Mouse (Mus musculus) intestine, postnatal 0 days (tissue): ENCODE measurements around the gene Spsb2. TPM values are rescaled to one million over a fixed set of nuclear protein-coding genes. Genes with fewer than 3 reads are reported as not detected.
"Not testable (repeated sequence)": the region's sequence is repeated elsewhere in the genome, so short reads cannot be mapped to it uniquely, and the experiment has no call there.

Source experiments
- ATAC-seq: fragments of 200-750 bp; cut with Nextera tagmentation; 2 replicates; pipeline ENCODE4 v1.8.0; 2017; ENCODE audit warnings: mild to moderate bottlenecking, moderate TSS enrichment, moderate library complexity
- H3K27ac ChIP-seq: fragments of 300-500 bp; sonication (generic); 2 replicates; pipeline ENCODE4 v1.5.1; 2014; ENCODE audit warnings: mild to moderate bottlenecking, low read depth, low read length, moderate library complexity
- H3K27me3 ChIP-seq: fragments of 300-500 bp; sonication (generic); replicated peaks from 2 replicates; pipeline ENCODE4 v1.6.1; 2014; ENCODE audit warnings: low read length, mixed read lengths; ENCODE audit not compliant: control insufficient read depth, insufficient read depth
- H3K36me3 ChIP-seq: fragments of 300-500 bp; sonication (generic); 2 replicates; pipeline ENCODE4 v1.6.1; 2014; ENCODE audit warnings: mild to moderate bottlenecking, moderate library complexity; ENCODE audit not compliant: control insufficient read depth, insufficient read depth
- H3K4me1 ChIP-seq: fragments of 300-500 bp; sonication (generic); replicated peaks from 2 replicates; pipeline ENCODE4 v1.6.1; 2014; ENCODE audit warnings: antibody characterized with exemption, low read length, mixed read lengths; ENCODE audit not compliant: control insufficient read depth, insufficient read depth
- H3K4me2 ChIP-seq: fragments of 300-500 bp; sonication (generic); replicated peaks from 2 replicates; pipeline ENCODE4 v1.6.1; 2014; ENCODE audit warnings: low read depth, mild to moderate bottlenecking, moderate library complexity
- H3K4me3 ChIP-seq: fragments of 300-500 bp; sonication (generic); 2 replicates; pipeline ENCODE4 v1.5.1; 2014; ENCODE audit warnings: low read depth, low read length
- H3K9ac ChIP-seq: fragments of 300-500 bp; sonication (generic); 2 replicates; pipeline ENCODE4 v1.6.1; 2014; ENCODE audit warnings: mild to moderate bottlenecking, low read depth, low read length
- H3K9me3 ChIP-seq: fragments of 300-500 bp; sonication (generic); 2 replicates; pipeline ENCODE4 v1.6.1; 2016; ENCODE audit warnings: mixed run types; ENCODE audit not compliant: control insufficient read depth
- CTCF ChIP-seq: sonication (generic); IDR thresholded peaks from 2 replicates; pipeline ENCODE4 v1.5.1; 2016; ENCODE audit warnings: low read depth, mild to moderate bottlenecking, control low read depth, antibody characterized with exemption, moderate library complexity
- WGBS: fragments of 180-500 bp; shearing (Covaris S2); extraction: QIAGEN DNeasy Blood & Tissue Kit; methylation state at CpG from one replicate; pipeline ENCODE4 v1.1.7; 2014; 5-methylcytosine and 5-hydroxymethylcytosine counted together
- polyA plus RNA-seq: library from polyadenylated mRNA; unstranded; fragments of >200 nt; fragmentation: Nextera tagmentation; extraction: Ambion mirVana; gene quantifications from 2 replicates; pipeline ENCODE4 v1.2.1, GENCODE M21; 2015

Gene Spsb2
- polyA plus RNA-seq, 1 experiment from 2014 or later = 57.7 TPM

GRCm38 (mm10) chr6:124791911-124792310, 16.6 kb upstream of the Spsb2 start:
- Histone ChIP-seq H3K4me1 (no peaks in the 10 kb centered on the region), H3K27ac (no peak overlapping the region), H3K36me3 (no peaks in the 10 kb centered on the region), H3K4me3 (no peak overlapping the region), H3K27me3 (no peaks in the 10 kb centered on the region), H3K9ac (no peak overlapping the region), H3K9me3 (no peaks in the 10 kb centered on the region), H3K4me2 (no peak overlapping the region)
- WGBS = 87% methylated on average over 3 of the region's 3 CpGs
- no peak for ATAC-seq
- no peak for TF ChIP-seq CTCF

- ATAC-seq = no peak
- WGBS = 64% methylated on average over 4 of the region's 4 CpGs
These were observed 12.7 kb upstream of the Spsb2 start for GRCm38 (mm10) chr6:124795781-124796180.

GRCm38 (mm10) chr6:124796200-124796599, 12.3 kb upstream of the Spsb2 start:
- no peak for ATAC-seq
- H3K36me3 ChIP-seq = no peaks in the 10 kb centered on the region
- WGBS = 60% methylated on average over 2 of the region's 2 CpGs
- H3K27ac ChIP-seq = no peak overlapping the region
- H3K4me3 ChIP-seq = no peak overlapping the region
- H3K4me2 ChIP-seq = no peak overlapping the region
- no peaks in the 10 kb centered on the region for H3K27me3 ChIP-seq
- TF ChIP-seq CTCF = no peak
- no peak overlapping the region for H3K9ac ChIP-seq
- H3K9me3 ChIP-seq = no peaks in the 10 kb centered on the region
- no peaks in the 10 kb centered on the region for H3K4me1 ChIP-seq

More at GRCm38 (mm10) chr6:124795781-124796180, 12.7 kb upstream of the Spsb2 start:
- no peaks in the 10 kb centered on the region for H3K9me3 ChIP-seq
- H3K4me3 ChIP-seq = no peak overlapping the region
- H3K27ac ChIP-seq = no peak overlapping the region
- H3K4me1 ChIP-seq = no peaks in the 10 kb centered on the region
- no peaks in the 10 kb centered on the region for H3K36me3 ChIP-seq
- no peak overlapping the region for H3K9ac ChIP-seq
- H3K27me3 ChIP-seq = no peaks in the 10 kb centered on the region
- H3K4me2 ChIP-seq = no peak overlapping the region
- no peak for TF ChIP-seq CTCF

GRCm38 (mm10) chr6:124802400-124802799, 6.1 kb upstream of the Spsb2 start:
- WGBS = 16% methylated on average over 4 of the region's 9 CpGs
- not testable (repeated sequence) for H3K27ac ChIP-seq, H3K36me3 ChIP-seq, H3K4me3 ChIP-seq, H3K27me3 ChIP-seq, H3K9me3 ChIP-seq, H3K9ac ChIP-seq, H3K4me1 ChIP-seq
- H3K4me2 ChIP-seq = peak overlapping the region; percentile 37
- ATAC-seq = 0 out of 2 replicates have a peak, but pooled peaks have one; percentile 23

GRCm38 (mm10) chr6:124803061-124803460, 5.4 kb upstream of the Spsb2 start:
- ATAC-seq = no peak
- Histone ChIP-seq H3K27me3 (no peaks in the 10 kb centered on the region), H3K27ac (no peak overlapping the region), H3K4me2 (no peak overlapping the region), H3K4me3 (no peak overlapping the region), H3K9me3 (no peaks in the 10 kb centered on the region), H3K9ac (no peak overlapping the region), H3K36me3 (no peaks in the 10 kb centered on the region), H3K4me1 (peaks cover 4% of the 10 kb centered on the region; the same call in 1 of the 2 replicates)
- TF ChIP-seq CTCF = no peak
- 74% methylated on average over 3 of the region's 3 CpGs for WGBS

GRCm38 (mm10) chr6:124803691-124804090, 4.8 kb upstream of the Spsb2 start:
- WGBS = 97% methylated on average over 4 of the region's 4 CpGs
- H3K4me1 ChIP-seq, H3K9ac ChIP-seq, H3K27ac ChIP-seq, H3K27me3 ChIP-seq, H3K4me3 ChIP-seq, H3K36me3 ChIP-seq, ATAC-seq, H3K9me3 ChIP-seq, H3K4me2 ChIP-seq: not testable (repeated sequence)

GRCm38 (mm10) chr6:124804341-124804740, 4.1 kb upstream of the Spsb2 start:
- no peak overlapping the region for H3K4me2 ChIP-seq
- 74% methylated on average over 3 of the region's 3 CpGs for WGBS
- no peak overlapping the region for H3K9ac ChIP-seq
- H3K4me1 ChIP-seq = peaks cover 4% of the 10 kb centered on the region; the same call in 1 of the 2 replicates
- no peaks in the 10 kb centered on the region for H3K27me3 ChIP-seq
- ATAC-seq = no peak
- no peaks in the 10 kb centered on the region for H3K36me3 ChIP-seq
- no peak overlapping the region for H3K4me3 ChIP-seq
- no peak for TF ChIP-seq CTCF
- H3K9me3 ChIP-seq = no peaks in the 10 kb centered on the region
- no peak overlapping the region for H3K27ac ChIP-seq
